Mouse (Mus musculus): ENCODE data around the gene Sowaha.

DNA sequence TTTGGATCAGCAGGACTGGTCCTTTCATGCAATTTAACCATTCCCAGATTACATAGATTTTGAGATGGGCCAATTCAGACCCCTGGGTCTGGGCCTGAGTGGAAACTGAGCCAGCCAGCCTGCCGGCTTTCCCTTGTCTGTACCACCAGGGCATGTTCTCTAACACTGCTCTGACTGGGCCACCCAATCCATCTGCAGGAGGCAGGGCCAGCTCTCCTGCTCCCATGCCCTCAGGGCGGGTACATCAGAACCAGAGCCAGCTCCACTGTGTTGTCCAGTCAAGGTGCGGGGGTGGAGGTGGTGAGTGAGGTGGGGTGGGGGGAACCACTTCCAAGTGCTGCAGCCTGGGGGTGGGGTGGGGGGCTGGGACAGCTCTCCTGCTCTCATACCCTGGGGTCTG is 6.3 kb upstream of the Sowaha start:
- TF ChIP-seq CTCF (IDR thresholded peaks at IDR 0.05; ENCODE audit: control insufficient read depth, insufficient read depth, insufficient read length) (no peak), CEBPB (IDR thresholded peaks at IDR 0.05; ENCODE audit: low read depth) (no peak), MAX (IDR thresholded peaks at IDR 0.05) (no peak), MYOG (IDR thresholded peaks at IDR 0.05; ENCODE audit: control insufficient read depth, extremely low read depth, insufficient read length) (no peak), MYOD1 (IDR thresholded peaks at IDR 0.05; ENCODE audit: control insufficient read depth, insufficient read length, low read depth) (no peak), USF1 (IDR thresholded peaks at IDR 0.05; ENCODE audit: low read depth) (no peak)

Data from C2C12 (cell line).